Mouse (Mus musculus) fat pad, adult 2 months (tissue): Measurements from ENCODE around the gene Gm3625.

Source experiments
- DNase-seq: peaks from one replicate; pipeline ENCODE4 v3.0.0-alpha.2; 2011; ENCODE audit warnings: low read depth, low spot score; ENCODE audit errors: extremely low read depth

The Gm3625 gene

DNA sequence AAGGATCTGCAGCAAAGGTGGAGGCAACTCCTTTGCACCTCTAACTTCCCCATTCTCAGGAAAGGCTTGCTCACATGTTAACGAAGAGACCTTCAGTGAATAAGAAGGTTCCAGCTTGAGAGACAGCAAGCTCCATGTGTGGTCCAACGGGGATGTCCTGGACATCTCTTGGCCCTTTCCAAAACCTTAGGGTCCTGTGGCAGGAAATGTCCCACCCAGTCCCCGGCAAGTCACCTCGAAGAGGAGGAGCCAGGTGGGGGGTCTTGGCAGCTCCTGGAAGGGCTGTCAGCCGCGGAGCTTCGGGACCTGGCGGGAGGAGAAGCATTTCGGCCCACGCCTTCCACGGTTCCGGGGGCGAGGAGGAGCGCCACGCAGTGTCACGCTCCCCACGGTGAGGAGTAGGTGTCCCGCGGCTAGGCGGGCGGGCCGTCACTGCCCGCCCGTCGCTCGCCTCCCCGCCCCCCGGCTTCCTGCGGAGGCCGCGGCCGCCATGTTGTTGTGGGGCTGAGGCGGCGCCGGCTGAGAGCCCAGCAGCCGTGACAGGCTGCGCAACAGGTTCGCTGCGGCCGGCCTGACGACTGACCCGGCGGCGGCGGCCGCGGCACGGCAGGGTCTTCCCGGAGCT, at the start of gene Gm3625, which contains the start of gene Itsn2:
Gm3625 (minus strand) TSS at position 387 of the 625 bp plus-strand sequence.
Itsn2 (plus strand) TSS at position 98 of the 625 bp plus-strand sequence.
- no peak for DNase-seq

DNA sequence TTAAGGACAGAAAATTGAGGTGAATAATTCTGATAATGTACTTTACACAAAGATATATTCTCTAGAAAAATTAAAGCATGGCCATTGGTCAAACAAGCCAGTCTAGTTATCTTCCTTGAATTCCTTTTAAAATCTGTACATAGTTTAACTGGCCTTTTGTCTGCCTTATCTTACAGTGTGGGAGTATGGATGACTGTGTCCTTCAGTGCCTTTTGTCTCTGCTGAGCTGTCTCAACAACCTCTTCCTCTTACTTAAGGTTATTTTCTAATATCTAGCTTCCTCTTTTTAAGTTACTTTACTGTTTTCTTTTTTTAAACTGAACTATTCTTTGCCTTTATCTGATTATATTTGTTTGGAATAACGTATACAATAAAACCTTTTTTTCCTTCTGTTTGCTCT, 48.0 kb upstream of the Gm3625 start:
- DNase-seq: no peak

DNA sequence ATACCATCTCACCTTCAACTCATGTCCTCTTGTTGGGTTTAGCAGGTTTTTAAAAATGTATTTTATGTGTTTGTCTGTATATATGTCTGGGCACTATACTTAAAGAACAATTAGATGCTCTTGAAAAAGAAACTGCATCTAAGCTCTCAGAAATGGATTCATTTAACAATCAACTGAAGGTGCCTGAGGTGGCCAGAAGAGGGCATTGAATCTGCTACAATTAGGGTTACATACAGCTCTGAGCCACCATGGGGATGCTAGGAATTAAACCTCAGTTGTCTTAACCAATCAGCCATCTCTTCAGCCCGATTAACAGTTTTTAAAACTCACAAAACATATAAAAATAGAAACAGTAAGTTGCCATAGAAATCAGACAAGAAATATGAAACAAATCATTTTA, 45.7 kb upstream of the Gm3625 start:
- DNase-seq: no peak

DNA sequence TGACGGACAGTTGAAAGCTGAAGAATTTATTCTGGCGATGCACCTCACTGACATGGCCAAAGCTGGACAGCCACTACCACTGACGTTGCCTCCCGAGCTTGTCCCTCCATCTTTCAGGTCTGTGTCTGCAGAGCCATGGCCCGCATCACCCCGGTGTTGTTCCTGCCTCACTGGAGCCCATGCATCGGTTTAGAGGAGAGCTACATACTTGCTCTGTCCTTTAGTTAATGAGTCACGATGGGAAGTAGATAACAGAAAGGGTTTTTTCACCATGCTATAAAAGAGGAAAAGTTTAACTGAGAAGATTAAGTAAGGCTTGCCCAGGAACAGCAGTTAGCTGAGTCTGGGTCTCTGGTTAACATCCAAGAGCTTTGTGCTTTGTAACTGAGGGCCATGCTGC, 40.2 kb upstream of the Gm3625 start:
- no peak for DNase-seq

DNA sequence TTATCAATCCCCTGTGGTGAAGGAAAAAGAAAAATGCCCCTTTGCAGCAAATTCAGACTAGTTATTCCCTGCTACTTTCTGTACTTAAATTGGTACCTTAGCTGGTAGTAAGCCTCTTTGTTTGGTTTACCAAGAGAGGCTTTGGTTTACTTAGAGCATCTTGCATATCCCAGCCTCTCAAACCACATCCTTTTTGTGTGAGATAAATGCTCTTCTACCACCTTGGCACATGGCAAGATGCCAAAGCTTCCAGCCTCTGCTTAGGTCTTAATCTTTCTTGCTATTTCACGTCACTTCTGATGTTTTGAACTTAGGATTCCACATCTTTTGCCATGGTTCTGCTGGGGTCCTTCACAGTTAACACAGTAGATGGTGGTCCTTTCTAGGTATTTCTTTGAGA, 31.5 kb upstream of the Gm3625 start:
- no peak for DNase-seq

DNA sequence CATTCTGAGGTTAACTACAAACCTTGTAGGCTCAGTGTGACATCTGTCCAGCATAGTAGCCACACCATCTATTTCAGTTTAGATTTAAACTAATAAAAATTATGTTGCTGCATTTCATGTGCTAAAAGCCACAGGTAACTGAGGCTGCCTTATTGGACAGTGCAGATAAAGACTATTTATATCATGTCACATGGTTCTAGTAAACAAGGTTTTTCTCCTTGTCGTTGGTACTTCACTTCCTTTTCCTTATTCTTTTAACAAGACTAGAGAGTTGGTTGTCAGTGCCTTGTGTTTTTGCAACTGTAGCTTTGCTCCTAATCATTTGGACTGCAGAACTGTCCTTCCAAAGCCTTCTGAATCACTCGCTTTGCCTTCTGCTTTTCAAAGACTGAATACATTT, 22.0 kb upstream of the Gm3625 start:
- no peak for DNase-seq

DNA sequence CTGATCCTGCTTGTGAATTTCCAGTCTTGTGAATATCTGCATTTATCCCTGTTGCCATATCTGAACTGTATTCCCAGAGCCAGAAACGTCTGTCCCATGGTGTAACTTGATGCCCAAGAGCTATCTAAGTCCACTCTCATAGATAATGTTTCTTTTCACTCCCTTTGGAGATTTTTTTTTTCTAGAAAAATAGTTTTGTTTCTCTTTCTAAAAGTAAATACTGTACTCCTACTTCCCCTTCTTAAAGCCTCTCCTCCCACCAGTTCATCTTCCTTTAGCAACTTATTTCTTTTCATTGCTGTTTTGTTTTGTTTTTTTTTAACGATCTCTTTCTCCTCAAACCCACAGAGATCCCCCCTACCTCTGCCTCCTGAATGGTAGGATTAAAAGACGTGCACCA, 13.9 kb upstream of the Gm3625 start:
- no peak for DNase-seq

DNA sequence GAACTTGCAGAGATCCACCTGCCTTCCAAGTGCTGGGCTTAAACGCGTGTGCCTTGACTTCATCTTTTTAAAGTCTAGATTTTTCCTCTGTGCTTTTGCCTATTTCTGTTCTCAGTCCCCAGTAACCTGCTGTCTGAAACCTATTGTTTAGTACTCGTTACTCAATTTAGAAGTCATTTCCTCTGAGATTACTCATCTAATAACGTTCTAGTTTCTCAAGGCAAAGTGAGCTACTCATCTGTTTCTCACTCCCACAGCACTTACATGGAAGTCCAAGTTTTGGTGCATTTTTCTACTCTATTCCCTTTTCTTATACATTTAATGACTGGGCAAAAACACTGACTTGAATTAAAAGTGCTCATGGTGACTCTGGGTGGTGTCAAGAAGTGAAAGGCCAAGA, 7.0 kb upstream of the Gm3625 start:
- no peak for DNase-seq

DNA sequence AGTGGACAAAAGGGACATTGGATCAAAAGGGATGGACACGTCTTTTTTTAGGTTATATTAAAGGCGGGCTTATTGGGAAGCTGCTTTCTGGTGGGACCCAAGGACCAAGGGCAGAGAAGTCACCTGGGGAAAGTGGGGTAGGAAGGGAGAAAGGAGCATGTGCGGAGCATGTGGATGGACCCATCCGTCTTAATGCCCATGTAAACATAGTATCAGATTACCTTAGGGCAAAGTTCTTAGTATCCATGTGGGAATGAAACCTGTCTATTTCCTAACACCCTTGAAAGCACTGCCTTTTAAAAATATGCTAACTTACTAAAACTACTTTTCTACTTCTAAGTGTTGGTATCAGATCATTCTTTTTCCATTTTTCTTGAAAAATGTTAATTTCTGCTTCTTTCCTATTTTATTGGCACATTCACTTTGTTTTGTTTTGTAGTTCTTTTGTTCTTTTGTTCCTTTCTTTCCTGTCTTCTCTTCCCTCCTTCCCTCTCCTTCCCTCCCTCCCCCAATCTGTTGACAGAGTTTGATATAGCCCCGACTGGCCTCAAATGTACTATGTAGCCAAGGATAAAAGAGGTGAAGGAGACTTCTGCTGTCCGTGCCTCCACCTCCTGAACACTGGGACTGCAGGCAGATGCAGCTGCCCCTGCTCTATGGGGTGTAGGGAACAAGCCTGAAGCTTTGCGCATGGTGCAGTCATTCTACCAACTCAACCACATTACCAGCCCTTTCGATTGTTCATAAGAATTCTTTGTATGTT, 6.1 kb upstream of the Gm3625 start:
- no peak for DNase-seq

DNA sequence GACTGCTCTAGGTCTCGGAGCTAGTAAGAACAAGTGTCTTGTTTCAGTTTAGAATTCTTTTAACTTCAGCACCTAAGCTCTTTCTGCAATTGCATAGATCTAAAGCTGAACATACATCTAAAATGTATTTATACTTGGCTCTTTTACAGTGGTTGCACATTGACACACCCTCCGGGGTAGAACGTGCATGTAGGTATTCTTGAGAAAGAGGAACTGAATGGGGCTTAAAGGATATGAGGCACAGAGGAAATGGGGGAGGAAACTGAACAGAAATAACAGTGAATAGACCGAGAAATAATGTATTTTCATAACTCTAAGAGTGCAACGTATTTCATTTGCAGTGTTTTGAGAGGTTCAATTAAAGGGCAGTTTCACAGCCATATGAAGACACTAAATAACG, 2.3 kb upstream of the Gm3625 start:
- DNase-seq: no peak

DNA sequence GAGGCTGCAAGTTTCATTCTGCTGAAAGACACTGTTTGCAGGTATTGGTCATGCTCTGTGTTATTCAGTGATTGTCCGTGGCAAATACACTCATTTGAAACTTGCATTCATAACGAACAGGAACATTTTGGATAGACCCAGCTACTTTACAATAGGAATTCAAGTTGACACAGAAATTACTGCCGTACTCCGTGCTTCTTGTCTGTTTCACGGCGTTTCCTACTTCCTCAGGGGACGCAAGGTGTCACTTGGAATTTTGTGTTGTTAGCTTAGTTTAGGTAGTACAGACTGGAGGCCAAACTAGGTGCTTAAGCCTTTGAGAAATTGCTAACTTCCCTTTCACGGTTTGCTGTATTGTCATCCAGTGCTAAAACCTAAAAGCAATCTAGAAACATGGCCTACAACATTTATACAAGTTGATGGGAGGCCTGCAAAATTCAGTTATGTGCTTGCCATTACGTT, 1.2 kb upstream of the Gm3625 start:
- no peak for DNase-seq

DNA sequence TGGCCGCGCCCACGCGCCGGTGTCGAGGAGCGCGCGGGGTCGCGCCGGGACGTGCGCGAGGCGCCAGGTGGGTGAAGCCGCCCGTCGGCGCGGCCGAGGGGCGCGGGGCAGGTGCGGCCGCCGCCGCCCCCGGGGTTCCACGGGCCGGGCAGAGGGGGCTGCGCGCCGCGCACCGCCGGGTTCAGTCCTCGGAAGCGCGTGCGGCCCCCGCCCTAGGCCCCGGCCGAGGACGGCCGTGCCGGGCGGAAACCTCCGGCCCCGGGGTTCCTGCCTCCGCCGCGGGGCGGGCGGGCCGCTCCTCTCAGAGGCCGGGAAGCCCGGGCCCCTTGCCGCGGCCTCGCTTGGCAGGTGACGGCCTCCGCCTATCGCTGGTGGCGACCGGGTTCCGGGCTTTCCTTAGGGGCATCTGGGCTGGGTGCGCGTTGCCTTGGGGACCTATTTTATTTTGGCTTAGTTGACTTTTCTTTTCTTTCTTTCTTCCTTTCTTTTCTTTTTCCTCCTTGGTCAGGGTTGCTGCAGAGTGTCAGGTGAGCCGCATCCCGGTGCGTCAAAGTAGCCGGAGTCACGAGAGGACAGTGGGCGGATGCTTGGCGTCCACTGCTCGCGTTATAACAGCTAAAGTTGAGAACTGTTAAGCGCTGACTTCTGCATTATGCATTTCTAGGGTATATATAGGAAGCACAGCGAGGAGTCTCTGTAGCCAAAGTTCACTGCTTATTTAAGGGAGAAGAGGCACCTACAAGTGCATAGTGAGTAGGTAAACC, 621 bp upstream of the Gm3625 start:
- DNase-seq: no peak

DNA sequence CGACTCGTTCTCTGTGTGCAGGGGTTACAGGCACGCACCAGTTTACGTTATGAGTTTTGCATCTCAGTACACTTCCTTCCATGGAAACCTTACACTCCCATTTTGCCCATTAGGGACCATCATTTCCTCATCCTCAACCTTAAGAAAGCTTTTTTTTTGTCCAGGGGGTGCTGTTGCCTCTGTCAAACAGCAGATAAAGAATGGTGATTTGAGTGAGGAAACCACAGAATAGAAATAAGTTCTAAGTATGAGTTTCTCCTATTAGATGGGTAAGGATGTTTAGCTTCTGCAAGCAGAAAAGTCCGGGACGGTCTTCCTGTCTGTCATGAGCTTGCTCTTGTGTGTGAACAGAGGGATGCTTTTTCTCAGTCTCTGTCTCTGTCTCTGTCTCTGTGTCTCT, 702 bp downstream of the Gm3625 start:
- no peak for DNase-seq

DNA sequence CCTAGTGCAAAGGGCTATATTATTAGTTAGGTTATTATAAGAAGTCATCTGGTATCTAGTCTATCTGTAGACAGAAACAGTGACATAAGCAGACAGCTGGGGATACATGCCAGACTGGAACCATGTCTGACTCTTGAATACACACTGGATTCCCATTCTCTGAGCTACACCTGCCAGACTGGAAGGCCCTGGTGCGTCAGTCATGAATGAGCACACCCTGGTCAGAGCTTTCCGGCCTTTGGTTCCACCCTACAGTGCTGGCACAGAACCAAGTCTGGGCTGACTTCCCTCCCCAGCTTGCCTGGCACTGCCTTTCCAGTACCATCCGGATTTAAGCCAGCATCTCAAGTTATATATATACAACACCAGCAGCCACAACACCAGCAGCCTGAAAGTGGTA, 4.1 kb downstream of the Gm3625 start:
- no peak for DNase-seq

DNA sequence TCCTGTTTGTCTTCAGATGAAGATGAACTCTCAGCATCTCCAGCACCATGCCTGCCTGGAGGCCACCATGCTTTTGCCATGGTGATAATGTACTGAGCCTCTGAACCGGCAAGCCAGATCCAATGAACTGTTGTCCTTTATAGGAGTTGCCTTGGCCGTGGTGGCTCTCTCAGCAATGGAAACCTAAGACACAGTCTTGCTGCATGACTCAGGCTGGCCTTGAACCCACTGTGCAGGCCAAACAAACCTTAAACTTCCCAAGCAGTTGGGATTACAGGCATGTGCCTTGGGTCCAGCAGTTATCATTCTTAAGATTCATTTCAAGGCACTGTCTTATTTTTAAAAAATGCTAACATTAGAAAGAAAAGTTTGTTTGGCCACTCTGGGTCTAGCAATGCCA, 4.9 kb downstream of the Gm3625 start:
- DNase-seq: no peak

DNA sequence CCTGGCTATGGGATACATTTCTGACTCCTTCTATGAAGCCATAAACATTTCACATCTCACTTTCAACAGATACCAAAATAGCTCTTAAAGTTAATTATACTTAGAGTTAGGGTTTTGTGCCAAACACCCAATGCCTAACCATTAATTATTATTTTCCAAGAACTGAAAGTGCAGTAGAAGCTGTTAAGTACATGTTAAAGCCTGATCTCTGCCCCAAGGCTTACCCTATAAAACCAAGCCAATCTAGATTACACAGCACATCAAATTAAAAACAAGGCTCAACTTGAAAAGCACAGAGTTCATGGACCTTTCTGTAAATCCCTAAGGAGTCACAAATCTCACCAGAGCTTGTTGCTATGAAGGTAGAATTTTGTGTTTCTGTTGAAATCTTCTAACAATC, 10.4 kb downstream of the Gm3625 start:
- DNase-seq: peak; percentile 88

DNA sequence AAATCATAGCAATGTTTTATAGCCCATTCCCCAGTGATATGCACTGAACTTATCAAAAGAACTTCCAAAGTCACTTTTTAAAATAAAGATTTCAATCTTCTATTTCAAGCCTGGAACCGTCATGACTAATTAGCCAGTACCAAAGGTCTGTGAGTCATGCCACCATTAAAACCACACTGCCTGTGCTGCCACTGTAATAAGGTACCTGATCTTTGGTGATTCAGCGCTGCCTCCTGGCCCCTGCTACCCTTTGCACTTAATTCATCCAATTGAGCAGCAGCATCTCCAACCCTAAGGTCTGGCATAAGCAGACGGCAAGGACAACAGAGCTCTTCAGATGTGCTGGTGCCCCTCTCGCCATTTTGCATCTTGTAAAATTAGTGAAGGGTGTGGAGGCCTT, 18.7 kb downstream of the Gm3625 start:
- no peak for DNase-seq

DNA sequence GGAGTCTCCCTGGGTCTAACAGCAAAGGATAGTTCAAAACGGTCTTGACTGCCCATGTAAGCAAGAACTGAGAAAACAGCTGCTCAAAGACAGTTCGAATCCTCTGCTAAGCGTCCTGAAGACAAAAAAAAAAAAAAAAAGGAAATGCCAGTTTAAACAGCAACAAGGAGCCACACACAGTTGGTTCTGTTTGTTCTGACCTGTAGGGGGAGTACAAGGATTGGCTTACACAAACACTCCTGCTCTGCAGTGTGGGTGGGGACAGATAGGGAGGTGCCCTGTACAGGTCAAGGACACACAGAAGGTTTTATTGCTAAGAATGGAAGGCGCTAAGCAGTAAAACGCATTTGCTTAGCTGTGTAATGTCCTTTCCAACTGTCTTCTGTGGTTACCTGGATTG, 20.9 kb downstream of the Gm3625 start:
- no peak for DNase-seq

DNA sequence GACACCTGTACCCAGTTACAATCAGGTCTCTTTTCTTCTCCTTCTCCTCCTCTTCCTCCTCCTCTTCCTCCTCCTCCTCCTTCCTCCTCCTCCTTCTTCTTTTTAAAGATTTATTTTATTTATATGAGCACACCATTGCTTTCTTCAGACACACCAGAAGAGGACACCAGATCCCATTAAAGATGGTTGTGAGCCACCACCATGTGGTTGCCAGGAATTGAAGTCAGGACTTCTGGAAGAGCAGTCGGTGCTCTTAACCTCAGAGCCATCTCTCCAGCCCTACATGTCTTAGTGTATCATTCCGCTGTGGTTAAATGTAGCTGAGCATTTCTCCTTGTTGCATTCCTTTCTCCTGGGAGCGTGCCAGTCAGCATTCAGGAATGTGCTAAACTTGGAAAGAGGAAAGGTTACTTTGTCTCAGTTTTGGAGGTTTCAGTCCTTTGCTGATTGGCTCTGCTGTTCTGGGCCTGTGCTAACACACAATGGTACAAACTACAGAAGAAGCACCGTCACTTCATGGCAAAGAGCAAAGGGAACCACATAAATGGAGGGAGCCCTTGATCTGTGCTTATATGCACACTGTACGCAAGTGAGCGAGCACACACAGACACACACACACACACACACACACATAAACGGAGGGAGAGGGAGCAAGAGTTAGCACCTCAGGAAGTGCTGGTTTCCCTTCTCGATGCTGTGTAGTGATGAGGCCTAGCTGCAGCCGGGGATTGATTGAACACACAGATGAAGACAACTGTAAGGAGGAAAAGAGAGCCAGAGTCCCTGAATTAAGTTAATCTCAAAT, 34.0 kb downstream of the Gm3625 start:
- no peak for DNase-seq

DNA sequence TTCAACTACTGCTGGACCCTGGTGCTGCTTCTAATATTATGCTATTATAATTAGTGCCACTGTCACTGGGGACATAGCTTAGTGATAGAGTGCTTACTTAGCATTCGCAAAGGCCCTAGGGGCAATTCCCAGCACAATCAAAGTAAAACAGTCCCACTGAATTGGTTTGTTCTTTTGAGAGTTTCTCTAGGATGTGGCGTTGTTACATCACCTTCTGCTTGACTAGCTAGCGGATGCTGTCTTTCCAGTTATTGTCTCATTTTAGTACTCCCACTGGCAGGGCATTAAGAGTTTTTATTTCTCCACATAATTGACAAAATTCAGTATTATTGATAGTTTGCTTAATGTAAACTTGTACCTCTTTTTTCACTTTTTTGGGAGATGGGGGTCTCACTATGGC, 34.7 kb downstream of the Gm3625 start:
- no peak for DNase-seq

DNA sequence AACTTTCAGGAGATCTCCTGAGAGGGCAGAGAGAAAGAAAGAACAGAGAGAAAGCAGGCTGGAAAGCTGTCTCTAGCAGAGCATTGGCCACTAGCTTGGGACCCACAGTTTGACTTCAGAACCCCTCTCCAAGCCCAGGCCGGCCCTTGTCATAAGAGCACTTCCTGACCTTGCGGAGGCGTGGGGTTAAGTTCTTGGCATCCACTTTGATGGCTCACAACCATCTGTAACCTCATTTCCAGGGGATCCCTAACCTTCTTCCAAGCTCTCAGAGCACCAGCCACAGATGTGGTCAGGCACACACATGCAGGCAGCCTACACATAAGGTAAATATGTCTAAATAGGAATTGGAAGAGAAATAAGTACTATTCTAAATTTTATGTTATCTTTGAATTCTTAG, 35.3 kb downstream of the Gm3625 start:
- DNase-seq: no peak
